Mouse (Mus musculus): ENCODE results near the gene Bub1b. TPM values are rescaled to one million over a fixed set of nuclear protein-coding genes. Genes with fewer than 3 reads are reported as not detected.

Bub1b gene
- polyA plus RNA-seq, 1 experiment from 2014 or later, result 135 TPM

GRCm38 (mm10) chr2:118599087-118599486 is 1.1 kb downstream of the Bub1b start:
- no peaks in the 10 kb centered on the region for H3K9me3 ChIP-seq (replicated peaks; ENCODE audit: control insufficient read depth, low read length)
- no peaks in the 10 kb centered on the region for H3K4me1 ChIP-seq (ENCODE audit: control insufficient read depth, insufficient read depth, low read length)
- ATAC-seq (replicated peaks; ENCODE audit: insufficient number of reproducible peaks, low FRiP score, low TSS enrichment, low read depth) (0 out of 2 replicates have a peak, but pooled peaks have one; percentile 18), DNase-seq (ENCODE audit: low spot score) (no peak)
- peak overlapping the region; percentile 49 for H3K4me3 ChIP-seq (ENCODE audit: low read depth, low read length)
- H3K36me3 ChIP-seq (replicated peaks; ENCODE audit: control insufficient read depth, insufficient read depth, low read depth, low read length), result no peaks in the 10 kb centered on the region; the same call in 1 of the 2 replicates
- no peak overlapping the region for H3K27ac ChIP-seq (replicated peaks; ENCODE audit: low read depth, low read length)
- WGBS, result 37% methylated on average over 5 of the region's 5 CpGs
- no peaks in the 10 kb centered on the region for H3K27me3 ChIP-seq (ENCODE audit: control insufficient read depth, insufficient read depth, low read length)
- peak overlapping the region; percentile 53 for H3K4me2 ChIP-seq (ENCODE audit: low read depth, low read length)
- peak overlapping the region; percentile 30 for H3K9ac ChIP-seq (replicated peaks; ENCODE audit: low read length)

GRCm38 (mm10) chr2:118601599-118602263 is 3.7 kb downstream of the Bub1b start:
- no peak overlapping the region for H3K9ac ChIP-seq (replicated peaks; ENCODE audit: low read length)
- no peaks in the 10 kb centered on the region for H3K9me3 ChIP-seq (replicated peaks; ENCODE audit: control insufficient read depth, low read length)
- H3K27ac ChIP-seq (replicated peaks; ENCODE audit: low read depth, low read length), result no peak overlapping the region
- no peaks in the 10 kb centered on the region for H3K4me1 ChIP-seq (ENCODE audit: control insufficient read depth, insufficient read depth, low read length)
- no peak overlapping the region for H3K4me2 ChIP-seq (ENCODE audit: low read depth, low read length)
- H3K36me3 ChIP-seq (replicated peaks; ENCODE audit: control insufficient read depth, insufficient read depth, low read depth, low read length), result peaks cover 5% of the 10 kb centered on the region
- no peaks in the 10 kb centered on the region for H3K27me3 ChIP-seq (ENCODE audit: control insufficient read depth, insufficient read depth, low read length)
- DNase-seq (ENCODE audit: low spot score) (no peak), ATAC-seq (replicated peaks; ENCODE audit: insufficient number of reproducible peaks, low FRiP score, low TSS enrichment, low read depth) (no peak)
- WGBS, result 89% methylated on average over 18 of the region's 18 CpGs
- no peak overlapping the region for H3K4me3 ChIP-seq (ENCODE audit: low read depth, low read length)

DNA sequence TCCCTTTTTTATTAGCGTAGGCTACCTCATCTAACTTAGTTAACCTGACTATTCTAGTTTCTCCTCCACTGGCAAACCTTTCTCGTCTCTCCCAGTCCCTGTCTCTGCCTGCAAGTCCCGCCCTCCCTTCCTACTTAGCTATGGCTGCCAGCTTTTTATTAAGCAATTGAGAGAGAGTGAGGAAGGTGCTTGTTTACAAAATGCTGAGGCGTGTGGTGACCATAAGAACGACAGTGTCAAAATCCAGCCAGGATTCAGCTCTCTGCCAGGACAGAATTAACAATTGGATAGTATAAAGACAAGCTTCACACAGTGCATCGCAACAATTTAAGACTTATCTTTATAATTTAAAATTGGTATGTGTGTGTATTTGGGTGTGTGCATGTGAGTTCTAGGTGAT is 6.1 kb downstream of the Bub1b start:
- 94% methylated on average over 6 of the region's 6 CpGs for WGBS

GRCm38 (mm10) chr2:118606032-118606431 is 8.0 kb downstream of the Bub1b start:
- Histone ChIP-seq H3K4me3 (ENCODE audit: low read depth, low read length) (no peak overlapping the region), H3K27me3 (ENCODE audit: control insufficient read depth, insufficient read depth, low read length) (no peaks in the 10 kb centered on the region), H3K9me3 (replicated peaks; ENCODE audit: control insufficient read depth, low read length) (no peaks in the 10 kb centered on the region), H3K27ac (replicated peaks; ENCODE audit: low read depth, low read length) (no peak overlapping the region), H3K9ac (replicated peaks; ENCODE audit: low read length) (no peak overlapping the region), H3K4me1 (ENCODE audit: control insufficient read depth, insufficient read depth, low read length) (no peaks in the 10 kb centered on the region), H3K36me3 (replicated peaks; ENCODE audit: control insufficient read depth, insufficient read depth, low read depth, low read length) (peaks cover 5% of the 10 kb centered on the region), H3K4me2 (ENCODE audit: low read depth, low read length) (no peak overlapping the region)
- no peak for ATAC-seq (replicated peaks; ENCODE audit: insufficient number of reproducible peaks, low FRiP score, low TSS enrichment, low read depth)
- peak; percentile 47 for DNase-seq (ENCODE audit: low spot score)
- WGBS, result 86% methylated on average over 2 of the region's 2 CpGs

More for the DNA sequence above, 6.1 kb downstream of the Bub1b start:
- Histone ChIP-seq H3K9ac (replicated peaks; ENCODE audit: low read length) (no peak overlapping the region), H3K27ac (replicated peaks; ENCODE audit: low read depth, low read length) (no peak overlapping the region), H3K4me2 (ENCODE audit: low read depth, low read length) (no peak overlapping the region), H3K4me3 (ENCODE audit: low read depth, low read length) (no peak overlapping the region), H3K27me3 (ENCODE audit: control insufficient read depth, insufficient read depth, low read length) (no peaks in the 10 kb centered on the region), H3K36me3 (replicated peaks; ENCODE audit: control insufficient read depth, insufficient read depth, low read depth, low read length) (peaks cover 5% of the 10 kb centered on the region), H3K4me1 (ENCODE audit: control insufficient read depth, insufficient read depth, low read length) (no peaks in the 10 kb centered on the region), H3K9me3 (replicated peaks; ENCODE audit: control insufficient read depth, low read length) (no peaks in the 10 kb centered on the region)
- ATAC-seq (replicated peaks; ENCODE audit: insufficient number of reproducible peaks, low FRiP score, low TSS enrichment, low read depth) (no peak), DNase-seq (ENCODE audit: low spot score) (no peak)

DNA sequence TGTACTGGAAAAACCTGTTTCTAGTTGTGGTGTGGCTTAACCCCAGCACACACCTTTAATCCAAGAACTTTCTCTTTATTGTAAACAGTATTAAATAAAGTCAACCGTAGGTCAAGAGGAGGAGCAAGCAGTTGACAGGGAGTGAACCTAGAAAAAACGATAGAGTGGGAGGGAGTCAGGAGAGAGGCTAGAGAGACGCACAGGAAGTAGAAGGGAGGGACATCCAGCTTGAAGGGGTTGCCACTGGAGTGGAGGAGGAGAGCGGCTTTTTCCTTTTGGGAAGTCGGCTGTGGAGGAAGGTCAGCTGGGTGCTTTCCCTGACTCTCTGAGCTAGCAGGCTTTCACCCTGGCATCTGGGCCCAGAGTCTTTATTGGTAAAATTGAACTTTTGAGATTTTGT is 9.0 kb downstream of the Bub1b start:
- no peak for ATAC-seq (replicated peaks; ENCODE audit: insufficient number of reproducible peaks, low FRiP score, low TSS enrichment, low read depth)
- Histone ChIP-seq H3K9ac (replicated peaks; ENCODE audit: low read length) (no peak overlapping the region), H3K4me2 (ENCODE audit: low read depth, low read length) (no peak overlapping the region), H3K4me3 (ENCODE audit: low read depth, low read length) (no peak overlapping the region), H3K27ac (replicated peaks; ENCODE audit: low read depth, low read length) (no peak overlapping the region), H3K27me3 (ENCODE audit: control insufficient read depth, insufficient read depth, low read length) (no peaks in the 10 kb centered on the region), H3K4me1 (ENCODE audit: control insufficient read depth, insufficient read depth, low read length) (no peaks in the 10 kb centered on the region), H3K9me3 (replicated peaks; ENCODE audit: control insufficient read depth, low read length) (no peaks in the 10 kb centered on the region), H3K36me3 (replicated peaks; ENCODE audit: control insufficient read depth, insufficient read depth, low read depth, low read length) (peaks cover 5% of the 10 kb centered on the region)
- no peak for DNase-seq (ENCODE audit: low spot score)
- WGBS, result 88% methylated on average over 5 of the region's 5 CpGs

DNA sequence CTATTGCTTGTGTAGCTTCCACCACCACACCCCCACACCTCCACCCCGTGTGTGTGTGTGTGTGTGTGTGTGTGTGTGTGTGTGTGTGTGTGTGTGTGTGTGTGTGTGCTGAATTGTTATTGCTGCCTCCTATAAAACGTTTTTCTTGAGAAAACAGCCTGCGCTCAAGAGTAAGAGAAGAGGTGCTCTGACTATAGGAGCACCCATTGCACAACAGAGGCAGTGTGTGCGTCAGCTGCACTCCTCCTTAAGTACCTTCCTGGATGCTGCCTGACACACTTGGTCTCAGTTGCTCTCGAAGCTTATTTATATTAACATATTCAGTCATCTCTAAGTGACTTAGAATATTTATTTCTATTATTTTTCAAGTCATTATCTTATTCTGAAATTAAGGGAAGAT is 20.0 kb downstream of the Bub1b start:
- Histone ChIP-seq H3K9ac (replicated peaks; ENCODE audit: low read length) (no peak overlapping the region), H3K36me3 (replicated peaks; ENCODE audit: control insufficient read depth, insufficient read depth, low read depth, low read length) (peaks cover 5% of the 10 kb centered on the region), H3K4me1 (ENCODE audit: control insufficient read depth, insufficient read depth, low read length) (no peaks in the 10 kb centered on the region), H3K4me3 (ENCODE audit: low read depth, low read length) (no peak overlapping the region), H3K4me2 (ENCODE audit: low read depth, low read length) (no peak overlapping the region), H3K27ac (replicated peaks; ENCODE audit: low read depth, low read length) (no peak overlapping the region), H3K27me3 (ENCODE audit: control insufficient read depth, insufficient read depth, low read length) (no peaks in the 10 kb centered on the region), H3K9me3 (replicated peaks; ENCODE audit: control insufficient read depth, low read length) (no peaks in the 10 kb centered on the region)
- WGBS, result 89% methylated on average over 5 of the region's 5 CpGs
- DNase-seq (ENCODE audit: low spot score) (no peak), ATAC-seq (replicated peaks; ENCODE audit: insufficient number of reproducible peaks, low FRiP score, low TSS enrichment, low read depth) (no peak)

DNA sequence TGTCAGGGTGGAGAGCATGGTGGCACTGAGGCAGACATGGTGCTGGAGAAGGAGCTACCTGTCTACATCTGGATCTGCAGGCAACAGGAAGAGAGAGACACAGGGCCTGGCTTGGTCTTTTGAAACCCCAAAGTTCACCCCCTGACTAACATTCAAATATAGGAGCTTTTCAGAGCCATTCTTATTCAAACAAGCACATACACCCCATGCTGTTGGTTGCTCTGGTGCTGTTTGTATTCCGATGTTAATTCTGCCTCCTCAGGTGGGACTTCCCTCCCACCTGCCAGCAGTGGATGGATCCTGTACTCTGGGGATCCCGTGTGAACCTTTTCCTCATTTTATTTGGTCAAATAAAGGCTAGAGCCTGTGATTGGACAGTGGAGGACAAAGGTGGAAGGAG is 22.1 kb downstream of the Bub1b start:
- Histone ChIP-seq H3K4me3 (ENCODE audit: low read depth, low read length) (no peak overlapping the region), H3K4me1 (ENCODE audit: control insufficient read depth, insufficient read depth, low read length) (no peaks in the 10 kb centered on the region), H3K36me3 (replicated peaks; ENCODE audit: control insufficient read depth, insufficient read depth, low read depth, low read length) (peaks cover 9% of the 10 kb centered on the region), H3K27me3 (ENCODE audit: control insufficient read depth, insufficient read depth, low read length) (no peaks in the 10 kb centered on the region), H3K27ac (replicated peaks; ENCODE audit: low read depth, low read length) (no peak overlapping the region), H3K9ac (replicated peaks; ENCODE audit: low read length) (no peak overlapping the region), H3K4me2 (ENCODE audit: low read depth, low read length) (no peak overlapping the region), H3K9me3 (replicated peaks; ENCODE audit: control insufficient read depth, low read length) (no peaks in the 10 kb centered on the region)
- no peak for ATAC-seq (replicated peaks; ENCODE audit: insufficient number of reproducible peaks, low FRiP score, low TSS enrichment, low read depth)
- 82% methylated on average over 2 of the region's 2 CpGs for WGBS
- DNase-seq (ENCODE audit: low spot score), result no peak

DNA sequence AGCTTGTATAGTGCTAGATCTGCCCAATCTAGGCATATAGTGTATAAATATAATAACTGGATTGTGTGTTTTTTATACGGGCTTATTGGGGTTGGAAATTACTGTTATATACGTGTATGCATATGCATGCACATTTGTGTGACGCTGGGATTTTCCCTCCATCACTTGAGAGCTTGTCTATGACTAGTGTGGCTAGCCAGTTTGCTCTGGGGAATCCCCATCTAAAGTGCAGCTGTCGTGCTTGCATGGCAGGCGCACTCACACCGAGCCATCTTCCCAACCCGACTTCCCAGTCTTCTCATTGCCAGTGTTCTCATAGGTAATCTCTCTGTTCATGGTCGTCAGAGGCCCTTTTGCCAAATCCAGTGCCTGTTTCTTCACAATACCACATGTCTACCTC is 22.6 kb downstream of the Bub1b start:
- Histone ChIP-seq H3K4me1 (ENCODE audit: control insufficient read depth, insufficient read depth, low read length) (no peaks in the 10 kb centered on the region), H3K9me3 (replicated peaks; ENCODE audit: control insufficient read depth, low read length) (no peaks in the 10 kb centered on the region), H3K9ac (replicated peaks; ENCODE audit: low read length) (no peak overlapping the region), H3K27me3 (ENCODE audit: control insufficient read depth, insufficient read depth, low read length) (no peaks in the 10 kb centered on the region), H3K27ac (replicated peaks; ENCODE audit: low read depth, low read length) (no peak overlapping the region), H3K36me3 (replicated peaks; ENCODE audit: control insufficient read depth, insufficient read depth, low read depth, low read length) (peaks cover 9% of the 10 kb centered on the region), H3K4me3 (ENCODE audit: low read depth, low read length) (no peak overlapping the region), H3K4me2 (ENCODE audit: low read depth, low read length) (no peak overlapping the region)
- DNase-seq (ENCODE audit: low spot score), result no peak
- ATAC-seq (replicated peaks; ENCODE audit: insufficient number of reproducible peaks, low FRiP score, low TSS enrichment, low read depth), result no peak
- 85% methylated on average over 8 of the region's 8 CpGs for WGBS

All from embryonic facial prominence, embryonic 11.5 days (tissue).